Mouse (Mus musculus) heart, postnatal 14 days (tissue): ENCODE measurements around the gene Psma5. TPM values are rescaled to one million over a fixed set of nuclear protein-coding genes. Genes with fewer than 3 reads are reported as not detected.

Source experiments
- total RNA-seq, 2 experiments: library from RNA; stranded (reverse); gene quantifications; 2 replicates each; pipeline ENCODE4 v1.2.3; 2021

Gene Psma5
- total RNA-seq, 2 experiments from 2014 or later, result 58.9 to 62.4 TPM

Other genes with a start within 250 kb of the Psma5 start
- gene Gstm1, start 239.0 kb upstream of the Psma5 start, total RNA-seq, result 100 to 1,000 TPM in 1 of 2 experiments, 10 to 100 TPM in 1; 94.2 to 113 TPM
- gene Gstm4, start 212.0 kb upstream of the Psma5 start, total RNA-seq, result 10 to 100 TPM in 1 of 2 experiments, 1 to 10 TPM in 1; 9.2 to 10.1 TPM
- gene Ampd2, start 170.3 kb upstream of the Psma5 start, total RNA-seq, result 1 to 10 TPM; 7.5 to 8.7 TPM
- under 1 TPM in 1 of 2 experiments, not detected in 1; 0.34 TPM for gene Gnat2, start 164.1 kb upstream of the Psma5 start, total RNA-seq
- gene Gnai3, start 110.8 kb upstream of the Psma5 start, total RNA-seq, result 10 to 100 TPM; 25.0 to 30.2 TPM
- not detected for gene Gpr61, start 102.0 kb upstream of the Psma5 start, total RNA-seq
- gene Amigo1, start 70.6 kb upstream of the Psma5 start, total RNA-seq, result 10 to 100 TPM in 1 of 2 experiments, 1 to 10 TPM in 1; 9.0 to 10.1 TPM
- 1 to 10 TPM; 5.0 to 5.1 TPM for gene Cyb561d1, start 55.7 kb upstream of the Psma5 start, total RNA-seq
- gene Atxn7l2, start 46.0 kb upstream of the Psma5 start, total RNA-seq, result 1 to 10 TPM; 2.9 to 3.0 TPM
- under 1 TPM; 0.36 to 0.46 TPM for gene Sypl2, start 30.3 kb upstream of the Psma5 start, total RNA-seq
- gene Sort1, start 27.2 kb downstream of the Psma5 start, total RNA-seq, result 10 to 100 TPM; 19.8 to 24.1 TPM
- gene Mybphl, start 108.0 kb downstream of the Psma5 start, total RNA-seq, result 10 to 100 TPM; 18.9 to 53.7 TPM
- 1 to 10 TPM; 1.1 to 1.7 TPM for gene Psrc1, start 126.9 kb downstream of the Psma5 start, total RNA-seq
- gene Celsr2, start 158.6 kb downstream of the Psma5 start, total RNA-seq, result 1 to 10 TPM; 5.4 to 5.9 TPM
- gene Sars, start 188.3 kb downstream of the Psma5 start, total RNA-seq, result 10 to 100 TPM; 77.8 to 81.7 TPM